Mouse (Mus musculus): ENCODE measurements around the gene Aldoart1. TPM values are rescaled to one million over a fixed set of nuclear protein-coding genes. Genes with fewer than 3 reads are reported as not detected.

Gene Aldoart1
- polyA plus RNA-seq (2017; shearing (Covaris generic)), result 0.74 TPM

DNA sequence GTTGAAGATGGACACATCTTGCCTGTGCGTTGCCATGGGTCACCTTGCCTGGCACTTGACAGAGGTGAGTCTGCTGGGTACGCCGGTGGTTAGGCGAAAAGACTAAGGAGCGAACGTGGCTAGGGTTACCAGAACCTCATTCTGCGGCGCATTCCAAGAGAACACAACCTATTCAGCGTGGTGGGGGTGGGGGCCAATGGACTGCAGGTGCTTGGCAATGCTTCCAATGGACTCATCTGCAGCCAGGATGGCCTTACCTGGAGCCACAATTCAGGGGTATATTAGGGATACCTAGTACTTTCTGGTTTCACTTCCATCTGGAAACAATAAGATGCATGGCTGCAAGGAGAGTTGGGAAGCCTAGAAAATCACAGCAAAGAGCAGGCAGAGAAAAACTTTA lies at the start of gene Aldoart1:
Aldoart1 (minus strand) TSS at position 101 of the 400 bp plus-strand sequence.

